Mouse (Mus musculus): ENCODE measurements around the gene Gm20388. TPM values are rescaled to one million over a fixed set of nuclear protein-coding genes. Genes with fewer than 3 reads are reported as not detected.

The Gm20388 gene
- total RNA-seq, 1 experiment: 27.0 TPM

DNA sequence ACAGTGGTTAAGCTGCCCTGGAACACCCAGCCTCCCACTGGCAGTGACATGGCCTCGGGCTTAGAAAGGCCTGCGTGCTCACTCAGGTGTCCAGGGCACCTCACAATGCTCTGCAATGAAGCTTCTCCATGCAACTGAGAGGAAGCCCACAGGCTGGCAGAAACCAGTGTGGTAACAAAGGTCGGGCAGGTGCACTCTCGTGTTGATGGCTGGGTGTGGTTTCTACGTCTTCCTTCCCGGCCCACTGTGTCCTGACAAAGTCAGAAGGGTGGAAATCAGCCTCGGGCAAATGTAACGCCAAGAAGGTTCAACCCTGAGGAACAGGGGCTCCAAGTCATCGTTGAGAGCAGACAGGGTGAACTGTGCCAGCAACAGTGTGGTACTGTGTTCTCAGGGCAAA lies 1084.8 kb downstream of the Gm20388 start:
- no peak for DNase-seq (ENCODE audit: low read depth, low spot score)
- H3K9ac ChIP-seq (ENCODE audit: insufficient read depth, low read depth, low read length, poor library complexity, severe bottlenecking): no peak overlapping the region
- in situ Hi-C loops (cut with MboI; ENCODE audit: low sequenced_read_pairs in 2 of 2, unreplicated experiment in 2 of 2): no loop called here
- H3K36me3 ChIP-seq (ENCODE audit: control insufficient read depth, insufficient read depth, low read length, poor library complexity, severe bottlenecking): no peaks in the 10 kb centered on the region
- no peaks in the 10 kb centered on the region for H3K4me1 ChIP-seq (ENCODE audit: control insufficient read depth in 2 of 2, insufficient read depth in 2 of 2, low read length in 2 of 2, poor library complexity in 1 of 2)
- no peak overlapping the region for H3K4me3 ChIP-seq (ENCODE audit: insufficient read depth in 1 of 2, low read depth in 1 of 2, low read length in 2 of 2, poor library complexity in 1 of 2, severe bottlenecking in 1 of 2)
- TF ChIP-seq ZNF384 (IDR thresholded peaks at IDR 0.05; ENCODE audit: low read depth, low read length): no peak
- no peak for TF ChIP-seq HCFC1 (IDR thresholded peaks at IDR 0.05; ENCODE audit: borderline replicate concordance, insufficient read depth, low read length)
- TF ChIP-seq CHD2 (IDR thresholded peaks at IDR 0.05; ENCODE audit: low read depth, low read length): no peak
- no peak for TF ChIP-seq ZC3H11A (IDR thresholded peaks at IDR 0.05; ENCODE audit: borderline replicate concordance, low read depth, low read length)
- TF ChIP-seq MAFK (IDR thresholded peaks at IDR 0.05; ENCODE audit: insufficient read depth, low read depth, low read length): no peak
- no peaks in the 10 kb centered on the region for H3K9me3 ChIP-seq (ENCODE audit: control insufficient read depth, insufficient read depth, low read depth, low read length)
- H3K27ac ChIP-seq (ENCODE audit: insufficient read depth, low read depth, low read length, poor library complexity, severe bottlenecking): no peak overlapping the region

DNA sequence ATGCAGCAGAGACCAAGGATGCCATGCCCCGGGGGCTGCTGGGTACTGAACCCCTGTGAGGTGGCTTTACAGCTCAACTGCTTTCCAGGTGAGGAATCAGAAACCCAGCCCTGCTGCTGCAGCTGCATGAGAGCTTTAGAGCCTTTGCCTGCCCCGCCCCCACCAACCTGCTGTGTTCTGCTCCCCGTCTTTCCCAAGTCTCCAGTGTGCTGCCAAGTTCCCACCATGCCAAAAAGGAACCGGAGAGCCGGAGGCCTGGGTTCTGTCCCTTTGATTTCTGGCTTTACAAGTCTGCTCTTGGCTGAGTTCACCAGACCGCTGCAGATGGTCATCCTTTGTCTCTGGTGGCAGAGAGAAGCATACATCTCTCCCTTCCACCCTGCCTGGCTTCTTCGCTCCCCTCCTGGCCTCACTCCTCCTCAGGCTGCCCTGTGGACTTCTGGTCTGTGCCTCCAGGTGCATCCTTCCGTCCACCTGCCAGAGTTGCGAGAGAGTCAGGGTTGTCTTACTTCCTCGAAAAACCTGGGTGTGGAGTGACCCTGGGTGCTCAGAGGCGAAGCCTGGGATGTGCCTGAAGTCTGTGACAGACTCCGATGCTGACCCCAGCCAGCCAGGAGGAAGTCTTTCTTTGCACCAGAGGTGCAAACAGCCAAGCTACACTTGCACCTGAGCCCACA lies 1086.4 kb downstream of the Gm20388 start:
- no peaks in the 10 kb centered on the region for H3K36me3 ChIP-seq (ENCODE audit: control insufficient read depth, insufficient read depth, low read length, poor library complexity, severe bottlenecking)
- no peaks in the 10 kb centered on the region for H3K9me3 ChIP-seq (ENCODE audit: control insufficient read depth, insufficient read depth, low read depth, low read length)
- no peak overlapping the region for H3K4me3 ChIP-seq (ENCODE audit: insufficient read depth in 1 of 2, low read depth in 1 of 2, low read length in 2 of 2, poor library complexity in 1 of 2, severe bottlenecking in 1 of 2)
- no peaks in the 10 kb centered on the region for H3K4me1 ChIP-seq (ENCODE audit: control insufficient read depth in 2 of 2, insufficient read depth in 2 of 2, low read length in 2 of 2, poor library complexity in 1 of 2)
- DNase-seq (ENCODE audit: low read depth, low spot score): no peak
- H3K9ac ChIP-seq (ENCODE audit: insufficient read depth, low read depth, low read length, poor library complexity, severe bottlenecking): no peak overlapping the region
- in situ Hi-C loops (cut with MboI; ENCODE audit: low sequenced_read_pairs in 2 of 2, unreplicated experiment in 2 of 2): no loop called here
- H3K27ac ChIP-seq (ENCODE audit: insufficient read depth, low read depth, low read length, poor library complexity, severe bottlenecking): no peak overlapping the region
- TF ChIP-seq MAFK (IDR thresholded peaks at IDR 0.05; ENCODE audit: insufficient read depth, low read depth, low read length): no peak
- no peak for TF ChIP-seq HCFC1 (IDR thresholded peaks at IDR 0.05; ENCODE audit: borderline replicate concordance, insufficient read depth, low read length)
- TF ChIP-seq CHD2 (IDR thresholded peaks at IDR 0.05; ENCODE audit: low read depth, low read length): no peak
- no peak for TF ChIP-seq ZC3H11A (IDR thresholded peaks at IDR 0.05; ENCODE audit: borderline replicate concordance, low read depth, low read length)
- TF ChIP-seq ZNF384 (IDR thresholded peaks at IDR 0.05; ENCODE audit: low read depth, low read length): no peak

DNA sequence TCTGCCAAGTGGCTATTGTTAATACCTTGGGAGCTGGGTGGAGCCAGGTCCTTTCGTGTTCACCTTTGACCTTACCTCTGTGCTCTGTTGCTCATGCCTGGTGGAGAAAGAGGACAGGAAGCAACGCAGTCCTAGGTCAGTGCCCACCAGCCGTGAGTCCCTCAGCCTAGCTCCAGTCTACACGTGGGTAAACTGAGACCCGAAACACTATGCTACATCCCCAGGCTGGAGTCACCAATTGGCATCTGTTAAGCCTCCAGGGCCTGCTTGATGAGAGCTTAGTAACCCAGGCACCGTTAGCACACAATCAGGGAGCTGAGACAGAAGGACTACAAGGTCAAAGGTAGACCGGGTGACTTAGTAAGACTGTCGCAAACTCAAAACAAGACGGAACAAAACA lies 1087.3 kb downstream of the Gm20388 start:
- TF ChIP-seq ZC3H11A (IDR thresholded peaks at IDR 0.05; ENCODE audit: borderline replicate concordance, low read depth, low read length) (no peak), HCFC1 (IDR thresholded peaks at IDR 0.05; ENCODE audit: borderline replicate concordance, insufficient read depth, low read length) (no peak), ZNF384 (IDR thresholded peaks at IDR 0.05; ENCODE audit: low read depth, low read length) (no peak), MAFK (IDR thresholded peaks at IDR 0.05; ENCODE audit: insufficient read depth, low read depth, low read length) (no peak), CHD2 (IDR thresholded peaks at IDR 0.05; ENCODE audit: low read depth, low read length) (no peak)
- in situ Hi-C loops (cut with MboI; ENCODE audit: low sequenced_read_pairs in 2 of 2, unreplicated experiment in 2 of 2): no loop called here
- no peaks in the 10 kb centered on the region for H3K9me3 ChIP-seq (ENCODE audit: control insufficient read depth, insufficient read depth, low read depth, low read length)

GRCm38 (mm10) chr8:120998966-120999365 lies 1088.3 kb downstream of the Gm20388 start:
- TF ChIP-seq HCFC1 (IDR thresholded peaks at IDR 0.05; ENCODE audit: borderline replicate concordance, insufficient read depth, low read length) (no peak), CHD2 (IDR thresholded peaks at IDR 0.05; ENCODE audit: low read depth, low read length) (no peak), MAFK (IDR thresholded peaks at IDR 0.05; ENCODE audit: insufficient read depth, low read depth, low read length) (no peak), ZNF384 (IDR thresholded peaks at IDR 0.05; ENCODE audit: low read depth, low read length) (no peak), ZC3H11A (IDR thresholded peaks at IDR 0.05; ENCODE audit: borderline replicate concordance, low read depth, low read length) (no peak)
- H3K4me1 ChIP-seq (ENCODE audit: control insufficient read depth in 2 of 2, insufficient read depth in 2 of 2, low read length in 2 of 2, poor library complexity in 1 of 2): no peaks in the 10 kb centered on the region
- in situ Hi-C loops (cut with MboI; ENCODE audit: low sequenced_read_pairs in 2 of 2, unreplicated experiment in 2 of 2): no loop called here
- DNase-seq (ENCODE audit: low read depth, low spot score): no peak
- no peaks in the 10 kb centered on the region for H3K36me3 ChIP-seq (ENCODE audit: control insufficient read depth, insufficient read depth, low read length, poor library complexity, severe bottlenecking)
- no peaks in the 10 kb centered on the region for H3K9me3 ChIP-seq (ENCODE audit: control insufficient read depth, insufficient read depth, low read depth, low read length)
- H3K4me3 ChIP-seq (ENCODE audit: insufficient read depth in 1 of 2, low read depth in 1 of 2, low read length in 2 of 2, poor library complexity in 1 of 2, severe bottlenecking in 1 of 2): no peak overlapping the region
- no peak overlapping the region for H3K9ac ChIP-seq (ENCODE audit: insufficient read depth, low read depth, low read length, poor library complexity, severe bottlenecking)
- no peak overlapping the region for H3K27ac ChIP-seq (ENCODE audit: insufficient read depth, low read depth, low read length, poor library complexity, severe bottlenecking)

More for the DNA sequence above, 1087.3 kb downstream of the Gm20388 start:
- Histone ChIP-seq H3K4me3 (ENCODE audit: insufficient read depth in 1 of 2, low read depth in 1 of 2, low read length in 2 of 2, poor library complexity in 1 of 2, severe bottlenecking in 1 of 2) (no peak overlapping the region), H3K9ac (ENCODE audit: insufficient read depth, low read depth, low read length, poor library complexity, severe bottlenecking) (no peak overlapping the region), H3K27ac (ENCODE audit: insufficient read depth, low read depth, low read length, poor library complexity, severe bottlenecking) (no peak overlapping the region), H3K4me1 (ENCODE audit: control insufficient read depth in 2 of 2, insufficient read depth in 2 of 2, low read length in 2 of 2, poor library complexity in 1 of 2) (no peaks in the 10 kb centered on the region), H3K36me3 (ENCODE audit: control insufficient read depth, insufficient read depth, low read length, poor library complexity, severe bottlenecking) (no peaks in the 10 kb centered on the region)
- DNase-seq (ENCODE audit: low read depth, low spot score): no peak
